Mouse (Mus musculus): Measurements from ENCODE around the gene Plk5. TPM values are rescaled to one million over a fixed set of nuclear protein-coding genes. Genes with fewer than 3 reads are reported as not detected.

Gene Plk5
- total RNA-seq (2023), result not detected

GRCm38 (mm10) chr10:80356001-80356682, at the start of gene Plk5:
TSS of gene Plk5 (plus strand) at chr10:80356459.

GRCm38 (mm10) chr10:80320340-80320760, 35.9 kb upstream of the Plk5 start, which contains the start of gene 2310011J03Rik:
TSS of gene 2310011J03Rik (minus strand) at chr10:80320537.

GRCm38 (mm10) chr10:80329273-80330081, 26.8 kb upstream of the Plk5 start, which contains the start of the genes Pcsk4 and Reep6:
TSS of gene Pcsk4 (minus strand) at chr10:80329498.
TSS of gene Reep6 (plus strand) at chr10:80329953.

GRCm38 (mm10) chr10:80348244-80348781, 7.9 kb upstream of the Plk5 start, which contains the start of gene Adamtsl5:
TSS of gene Adamtsl5 (minus strand) at chr10:80348412.

GRCm38 (mm10) chr10:80387522-80387959, 31.3 kb downstream of the Plk5 start, which contains the start of gene Mex3d:
TSS of gene Mex3d (minus strand) at chr10:80387659.

GRCm38 (mm10) chr10:80399191-80399972, 43.1 kb downstream of the Plk5 start, which contains the start of gene Mbd3:
TSS of gene Mbd3 (minus strand) at chr10:80399550.

GRCm38 (mm10) chr10:80406684-80407501, 50.6 kb downstream of the Plk5 start, which contains the start of gene Uqcr11:
TSS of gene Uqcr11 (minus strand) at chr10:80406830.

Other genes with a start within 250 kb of the Plk5 start
- gene Stk11, start 240.7 kb upstream of the Plk5 start, total RNA-seq (2023), result 100 to 1,000 TPM; 183 to 187 TPM
- gene Atp5d, start 217.8 kb upstream of the Plk5 start, total RNA-seq (2023), result 100 to 1,000 TPM; 108 to 123 TPM
- 1 to 10 TPM; 1.2 to 1.4 TPM for gene Cbarp, start 215.6 kb upstream of the Plk5 start, total RNA-seq (2023)
- 100 to 1,000 TPM; 221 to 226 TPM for gene Midn, start 208.2 kb upstream of the Plk5 start, total RNA-seq (2023)
- gene Cirbp, start 190.5 kb upstream of the Plk5 start, total RNA-seq (2023), result 10 to 100 TPM; 41.6 to 50.1 TPM
- 1 to 10 TPM; 5.1 to 7.1 TPM for gene 1600002K03Rik, start 183.5 kb upstream of the Plk5 start, total RNA-seq (2023)
- not detected for gene Efna2, start 177.0 kb upstream of the Plk5 start, total RNA-seq (2023)
- gene Mum1, start 130.0 kb upstream of the Plk5 start, total RNA-seq (2023), result 10 to 100 TPM; 27.7 to 35.4 TPM
- gene Ndufs7, start 107.3 kb upstream of the Plk5 start, total RNA-seq (2023), result 10 to 100 TPM; 57.5 to 61.4 TPM
- 1 to 10 TPM; 5.3 to 7.9 TPM for gene Gamt, start 95.4 kb upstream of the Plk5 start, total RNA-seq (2023)
- 10 to 100 TPM; 92.4 to 98.1 TPM for gene Dazap1, start 95.0 kb upstream of the Plk5 start, total RNA-seq (2023)
- gene Rps15, start 64.0 kb upstream of the Plk5 start, total RNA-seq (2023), result 100 to 1,000 TPM; 825 to 854 TPM
- not detected for gene Apc2, start 60.5 kb upstream of the Plk5 start, total RNA-seq (2023)
- 10 to 100 TPM; 27.3 to 33.6 TPM for gene 2310011J03Rik, start 35.9 kb upstream of the Plk5 start, total RNA-seq (2023)
- gene Pcsk4, start 27.0 kb upstream of the Plk5 start, total RNA-seq (2023), result under 1 TPM in 1 of 2 experiments, not detected in 1; 0.60 TPM
- gene Reep6, start 26.5 kb upstream of the Plk5 start, total RNA-seq (2023), result 1 to 10 TPM; 1.0 to 1.7 TPM
- under 1 TPM in 1 of 2 experiments, not detected in 1; 0.71 TPM for gene Adamtsl5, start 8.0 kb upstream of the Plk5 start, total RNA-seq (2023)
- gene Mex3d, start 31.2 kb downstream of the Plk5 start, total RNA-seq (2023), result 1 to 10 TPM; 2.2 to 4.0 TPM
- gene Mbd3, start 43.1 kb downstream of the Plk5 start, total RNA-seq (2023), result 10 to 100 TPM; 51.7 to 52.3 TPM
- gene Uqcr11, start 50.4 kb downstream of the Plk5 start, total RNA-seq (2023), result 10 to 100 TPM; 90.5 to 97.7 TPM
- gene Tcf3, start 77.2 kb downstream of the Plk5 start, total RNA-seq (2023), result 10 to 100 TPM; 52.0 to 52.8 TPM
- gene Onecut3, start 138.4 kb downstream of the Plk5 start, total RNA-seq (2023), result not detected
- gene Atp8b3, start 182.7 kb downstream of the Plk5 start, total RNA-seq (2023), result not detected
- 10 to 100 TPM; 57.9 to 70.1 TPM for gene Rexo1, start 205.1 kb downstream of the Plk5 start, total RNA-seq (2023)
- gene Klf16, start 220.9 kb downstream of the Plk5 start, total RNA-seq (2023), result 1 to 10 TPM; 8.1 to 9.0 TPM
- 10 to 100 TPM; 49.2 to 49.7 TPM for gene Abhd17a, start 233.9 kb downstream of the Plk5 start, total RNA-seq (2023)
- 10 to 100 TPM; 10.7 to 11.9 TPM for gene Scamp4, start 246.4 kb downstream of the Plk5 start, total RNA-seq (2023)
- gene Adat3, start 246.4 kb downstream of the Plk5 start, total RNA-seq (2023), result 1 to 10 TPM; 1.4 to 3.0 TPM
- gene Gm49322, start 249.6 kb downstream of the Plk5 start, total RNA-seq (2023), result 1 to 10 TPM in 1 of 2 experiments, under 1 TPM in 1; 0.69 to 1.1 TPM

All from neutrophil, adult 59 days (primary cell).